Mouse (Mus musculus): Measurements from ENCODE around the gene Mrps9. TPM values are rescaled to one million over a fixed set of nuclear protein-coding genes. Genes with fewer than 3 reads are reported as not detected.
A peak's percentile ranks its signal among the peaks of the same experiment; 100 is the strongest.

Gene Mrps9
- polyA plus RNA-seq, 2 experiments: 22.0 to 26.3 TPM

GRCm38 (mm10) chr1:42952734-42953481, 101.9 kb downstream of the Mrps9 start, which contains the start of gene Gpr45:
Gene Gpr45, plus strand, starts transcription at chr1:42952872.
- no peak within 1 kb of the TSS for H3K9ac ChIP-seq (replicated peaks)
- ATAC-seq (ENCODE audit: insufficient read depth) (no peak), DNase-seq (ENCODE audit: low read depth in 3 of 3, low spot score in 3 of 3) (no peak)
- H3K4me3 ChIP-seq (ENCODE audit: insufficient read depth in 1 of 2, low read depth in 2 of 2, low read length in 2 of 2): peak within 1 kb of the TSS; percentile 15 to 41
- peak within 1 kb of the TSS; percentile 49 for H3K4me2 ChIP-seq (ENCODE audit: low read depth)
- H3K36me3 ChIP-seq (replicated peaks; ENCODE audit: control insufficient read depth, insufficient read depth, low read depth): no peaks in the 10 kb centered on the region
- TF ChIP-seq EP300 (IDR thresholded peaks at IDR 0.05; ENCODE audit: low read depth) (no peak), CTCF (IDR thresholded peaks at IDR 0.05; ENCODE audit: low read depth) (no peak)
- no peaks in the 10 kb centered on the region for H3K9me3 ChIP-seq (ENCODE audit: control insufficient read depth, low read length)
- 1% methylated on average over 62 of the region's 71 CpGs for WGBS (ENCODE audit: insufficient replicate concordance)
- H3K27ac ChIP-seq: no peak within 1 kb of the TSS
- peaks cover 14% of the 10 kb centered on the region for H3K27me3 ChIP-seq (ENCODE audit: control insufficient read depth, insufficient read depth, low read length)
- H3K4me1 ChIP-seq (replicated peaks; ENCODE audit: control insufficient read depth in 2 of 2, insufficient read depth in 2 of 2, low read length in 1 of 2): no peaks in the 10 kb centered on the region

DNA sequence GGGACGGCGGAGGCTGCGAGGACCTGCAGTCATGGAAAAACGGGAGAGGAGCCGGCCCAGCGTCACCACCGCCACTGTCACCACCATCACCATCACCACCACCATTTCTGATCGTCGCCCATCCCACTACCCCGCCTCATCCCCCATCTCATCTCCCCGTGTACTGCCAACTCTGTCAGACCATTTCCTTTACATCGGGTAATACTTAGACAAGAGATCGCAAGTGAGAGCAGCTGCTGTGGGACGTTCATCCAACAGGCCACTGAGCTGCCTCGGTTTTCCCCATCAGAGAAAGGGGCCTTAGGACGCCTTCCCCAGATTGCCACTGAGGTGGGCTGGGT, 102.4 kb downstream of the Mrps9 start:
- H3K4me2 ChIP-seq (ENCODE audit: low read depth): peak overlapping the region; percentile 49
- H3K27ac ChIP-seq: no peak overlapping the region
- H3K36me3 ChIP-seq (replicated peaks; ENCODE audit: control insufficient read depth, insufficient read depth, low read depth): no peaks in the 10 kb centered on the region
- H3K4me3 ChIP-seq (ENCODE audit: insufficient read depth in 1 of 2, low read depth in 2 of 2, low read length in 2 of 2): peak overlapping the region; percentile 15 to 41; a peak in 3 of 4 replicates
- no peak for ATAC-seq (ENCODE audit: insufficient read depth)
- 1% methylated on average over 12 of the region's 16 CpGs for whole genome bisulfite sequencing (ENCODE audit: insufficient replicate concordance)
- peaks cover 14% of the 10 kb centered on the region for H3K27me3 ChIP-seq (ENCODE audit: control insufficient read depth, insufficient read depth, low read length)
- no peak overlapping the region for H3K9ac ChIP-seq (replicated peaks)
- no peaks in the 10 kb centered on the region for H3K4me1 ChIP-seq (replicated peaks; ENCODE audit: control insufficient read depth in 2 of 2, insufficient read depth in 2 of 2, low read length in 1 of 2)
- no peak for DNase-seq (ENCODE audit: low read depth in 3 of 3, low spot score in 3 of 3)
- TF ChIP-seq EP300 (IDR thresholded peaks at IDR 0.05; ENCODE audit: low read depth) (no peak), CTCF (IDR thresholded peaks at IDR 0.05; ENCODE audit: low read depth) (no peak)
- H3K9me3 ChIP-seq (ENCODE audit: control insufficient read depth, low read length): no peaks in the 10 kb centered on the region

Other genes with a start within 250 kb of the Mrps9 start
- gene Pou3f3, start 155.5 kb upstream of the Mrps9 start, polyA plus RNA-seq (2012; rRNA removed): 0.01 and 0.10 TPM in 2 replicates
- gene Pou3f3, start 155.5 kb upstream of the Mrps9 start, polyA plus RNA-seq (2014; fragmentation: Nextera tagmentation; extraction: Ambion mirVana): not detected in 2 replicates
- gene Gpr45, start 101.6 kb downstream of the Mrps9 start, polyA plus RNA-seq (2012; rRNA removed): 0.07 and 0.11 TPM in 2 replicates
- 0.24 and 0.32 TPM in 2 replicates for gene Gpr45, start 101.6 kb downstream of the Mrps9 start, polyA plus RNA-seq (2014; fragmentation: Nextera tagmentation; extraction: Ambion mirVana)
- gene Tgfbrap1, start 247.4 kb downstream of the Mrps9 start, polyA plus RNA-seq (2012; rRNA removed): 4.2 and 4.7 TPM in 2 replicates
- gene Tgfbrap1, start 247.4 kb downstream of the Mrps9 start, polyA plus RNA-seq (2014; fragmentation: Nextera tagmentation; extraction: Ambion mirVana): 2.7 and 3.6 TPM in 2 replicates
- gene AI597479, start 247.5 kb downstream of the Mrps9 start, polyA plus RNA-seq (2012; rRNA removed): 3.5 and 4.7 TPM in 2 replicates
- gene AI597479, start 247.5 kb downstream of the Mrps9 start, polyA plus RNA-seq (2014; fragmentation: Nextera tagmentation; extraction: Ambion mirVana): 6.0 and 8.0 TPM in 2 replicates